Mouse (Mus musculus) kidney, postnatal 14 days (tissue): ENCODE data around the gene Ubxn4.
"Not testable (repeated sequence)": the region's sequence is repeated elsewhere in the genome, so short reads cannot be mapped to it uniquely, and the experiment has no call there.

Experiments
- DNase-seq: peaks from one replicate; pipeline ENCODE4 v3.0.0; 2022; ENCODE audit warnings: mixed read lengths

Ubxn4 gene

GRCm38 (mm10) chr1:128319266-128319665 is 75.5 kb downstream of the Ubxn4 start:
- DNase-seq: not testable (repeated sequence)

- no peak for DNase-seq
Observed at GRCm38 (mm10) chr1:128323026-128323643, 79.4 kb downstream of the Ubxn4 start.

- DNase-seq: no peak
Observed at GRCm38 (mm10) chr1:128324776-128325175, 81.0 kb downstream of the Ubxn4 start.

- DNase-seq: no peak
Observed at GRCm38 (mm10) chr1:128327165-128327564, 83.4 kb downstream of the Ubxn4 start.

- DNase-seq: no peak
Observed at GRCm38 (mm10) chr1:128328218-128328617, 84.5 kb downstream of the Ubxn4 start, which contains the start of gene Lct. TSS of gene Lct (minus strand) at chr1:128328318.
